Mouse (Mus musculus): ENCODE data around the gene Hace1. TPM values are rescaled to one million over a fixed set of nuclear protein-coding genes. Genes with fewer than 3 reads are reported as not detected.
"Not testable (repeated sequence)": the region's sequence is repeated elsewhere in the genome, so short reads cannot be mapped to it uniquely, and the experiment has no call there.

Hace1 gene
- 19.1 and 21.3 TPM in 2 replicates for polyA plus RNA-seq (2014; fragmentation: Nextera tagmentation; extraction: Ambion mirVana)

GRCm38 (mm10) chr10:45577731-45578297 lies at the start of gene Hace1:
TSS of gene Hace1 (plus strand) at chr10:45577829.
- Histone ChIP-seq H3K9me3 (ENCODE audit: control insufficient read depth, low read length) (no peaks in the 10 kb centered on the region), H3K9ac (ENCODE audit: low read depth, low read length) (peak within 1 kb of the TSS; percentile 65), H3K27ac (ENCODE audit: low read depth, low read length) (peak within 1 kb of the TSS; percentile 59), H3K4me3 (ENCODE audit: low read length) (peak within 1 kb of the TSS; percentile 55), H3K4me1 (ENCODE audit: control insufficient read depth, insufficient read depth, low read length) (no peaks in the 10 kb centered on the region), H3K4me2 (replicated peaks; ENCODE audit: low read depth, low read length) (peak within 1 kb of the TSS; percentile 54), H3K36me3 (ENCODE audit: control insufficient read depth, insufficient read depth, low read length) (no peaks in the 10 kb centered on the region), H3K27me3 (ENCODE audit: control insufficient read depth, insufficient read depth, low read length) (no peaks in the 10 kb centered on the region)
- WGBS: under 1% methylated on average over 50 of the region's 79 CpGs
- ATAC-seq (ENCODE audit: low FRiP score, low TSS enrichment): peak; percentile 97

- not testable (repeated sequence) for H3K36me3 ChIP-seq (ENCODE audit: control insufficient read depth, insufficient read depth, low read length)
Observed at GRCm38 (mm10) chr10:45537334-45537733, 40.3 kb upstream of the Hace1 start.

GRCm38 (mm10) chr10:45542726-45543125 lies 34.9 kb upstream of the Hace1 start:
- Histone ChIP-seq H3K27ac (ENCODE audit: low read depth, low read length) (no peak overlapping the region), H3K4me2 (replicated peaks; ENCODE audit: low read depth, low read length) (no peak overlapping the region), H3K36me3 (ENCODE audit: control insufficient read depth, insufficient read depth, low read length) (no peaks in the 10 kb centered on the region), H3K4me1 (ENCODE audit: control insufficient read depth, insufficient read depth, low read length) (no peaks in the 10 kb centered on the region), H3K9ac (ENCODE audit: low read depth, low read length) (no peak overlapping the region), H3K9me3 (ENCODE audit: control insufficient read depth, low read length) (no peaks in the 10 kb centered on the region), H3K27me3 (ENCODE audit: control insufficient read depth, insufficient read depth, low read length) (no peaks in the 10 kb centered on the region), H3K4me3 (ENCODE audit: low read length) (no peak overlapping the region)
- WGBS: 67% methylated on average over 2 of the region's 2 CpGs
- ATAC-seq (ENCODE audit: low FRiP score, low TSS enrichment): no peak

More at GRCm38 (mm10) chr10:45537334-45537733, 40.3 kb upstream of the Hace1 start:
- not testable (repeated sequence) for H3K4me3 ChIP-seq (ENCODE audit: low read length); ATAC-seq (ENCODE audit: low FRiP score, low TSS enrichment); H3K27ac ChIP-seq (ENCODE audit: low read depth, low read length); H3K27me3 ChIP-seq (ENCODE audit: control insufficient read depth, insufficient read depth, low read length); H3K4me2 ChIP-seq (replicated peaks; ENCODE audit: low read depth, low read length); H3K9me3 ChIP-seq (ENCODE audit: control insufficient read depth, low read length); H3K9ac ChIP-seq (ENCODE audit: low read depth, low read length); H3K4me1 ChIP-seq (ENCODE audit: control insufficient read depth, insufficient read depth, low read length)
- WGBS: 95% methylated on average over 16 of the region's 16 CpGs

GRCm38 (mm10) chr10:45546799-45547198 lies 30.8 kb upstream of the Hace1 start:
- Histone ChIP-seq H3K36me3 (ENCODE audit: control insufficient read depth, insufficient read depth, low read length) (no peaks in the 10 kb centered on the region), H3K4me3 (ENCODE audit: low read length) (no peak overlapping the region), H3K4me2 (replicated peaks; ENCODE audit: low read depth, low read length) (no peak overlapping the region), H3K4me1 (ENCODE audit: control insufficient read depth, insufficient read depth, low read length) (no peaks in the 10 kb centered on the region), H3K9ac (ENCODE audit: low read depth, low read length) (no peak overlapping the region), H3K27me3 (ENCODE audit: control insufficient read depth, insufficient read depth, low read length) (no peaks in the 10 kb centered on the region), H3K9me3 (ENCODE audit: control insufficient read depth, low read length) (peaks cover 9% of the 10 kb centered on the region; the same call in 1 of the 2 replicates), H3K27ac (ENCODE audit: low read depth, low read length) (no peak overlapping the region)
- ATAC-seq (ENCODE audit: low FRiP score, low TSS enrichment): peak; percentile 35; the same call in 1 of the 2 replicates
- WGBS: 50% methylated on average over 7 of the region's 7 CpGs

GRCm38 (mm10) chr10:45578298-45578821 lies 731 bp downstream of the Hace1 start:
- ATAC-seq (ENCODE audit: low FRiP score, low TSS enrichment): peak; percentile 87
- Histone ChIP-seq H3K27ac (ENCODE audit: low read depth, low read length) (peak overlapping the region; percentile 59), H3K27me3 (ENCODE audit: control insufficient read depth, insufficient read depth, low read length) (no peaks in the 10 kb centered on the region), H3K9me3 (ENCODE audit: control insufficient read depth, low read length) (no peaks in the 10 kb centered on the region), H3K36me3 (ENCODE audit: control insufficient read depth, insufficient read depth, low read length) (no peaks in the 10 kb centered on the region), H3K4me3 (ENCODE audit: low read length) (peak overlapping the region; percentile 55), H3K4me2 (replicated peaks; ENCODE audit: low read depth, low read length) (peak overlapping the region; percentile 54), H3K4me1 (ENCODE audit: control insufficient read depth, insufficient read depth, low read length) (no peaks in the 10 kb centered on the region), H3K9ac (ENCODE audit: low read depth, low read length) (peak overlapping the region; percentile 65)
- WGBS: 0% methylated on average over 23 of the region's 23 CpGs

- no peak overlapping the region for H3K4me3 ChIP-seq (ENCODE audit: low read length)
- no peak for ATAC-seq (ENCODE audit: low FRiP score, low TSS enrichment)
- WGBS: 81% methylated on average over 1 of the region's 1 CpGs
Observed at GRCm38 (mm10) chr10:45583310-45583709, 5.7 kb downstream of the Hace1 start.

GRCm38 (mm10) chr10:45583829-45584228 lies 6.2 kb downstream of the Hace1 start:
- no peak overlapping the region for H3K27ac ChIP-seq (ENCODE audit: low read depth, low read length)
- no peaks in the 10 kb centered on the region for H3K36me3 ChIP-seq (ENCODE audit: control insufficient read depth, insufficient read depth, low read length)
- no peak overlapping the region for H3K4me2 ChIP-seq (replicated peaks; ENCODE audit: low read depth, low read length)
- H3K27me3 ChIP-seq (ENCODE audit: control insufficient read depth, insufficient read depth, low read length): no peaks in the 10 kb centered on the region
- 96% methylated on average over 6 of the region's 6 CpGs for WGBS
- no peak overlapping the region for H3K4me3 ChIP-seq (ENCODE audit: low read length)
- no peak overlapping the region for H3K9ac ChIP-seq (ENCODE audit: low read depth, low read length)
- no peaks in the 10 kb centered on the region for H3K9me3 ChIP-seq (ENCODE audit: control insufficient read depth, low read length)
- ATAC-seq (ENCODE audit: low FRiP score, low TSS enrichment): no peak
- H3K4me1 ChIP-seq (ENCODE audit: control insufficient read depth, insufficient read depth, low read length): no peaks in the 10 kb centered on the region

More at GRCm38 (mm10) chr10:45583310-45583709, 5.7 kb downstream of the Hace1 start:
- Histone ChIP-seq H3K4me1 (ENCODE audit: control insufficient read depth, insufficient read depth, low read length) (no peaks in the 10 kb centered on the region), H3K27ac (ENCODE audit: low read depth, low read length) (no peak overlapping the region), H3K27me3 (ENCODE audit: control insufficient read depth, insufficient read depth, low read length) (no peaks in the 10 kb centered on the region), H3K9ac (ENCODE audit: low read depth, low read length) (no peak overlapping the region), H3K4me2 (replicated peaks; ENCODE audit: low read depth, low read length) (no peak overlapping the region), H3K9me3 (ENCODE audit: control insufficient read depth, low read length) (no peaks in the 10 kb centered on the region), H3K36me3 (ENCODE audit: control insufficient read depth, insufficient read depth, low read length) (no peaks in the 10 kb centered on the region)

- no peaks in the 10 kb centered on the region for H3K27me3 ChIP-seq (ENCODE audit: control insufficient read depth, insufficient read depth, low read length)
- WGBS: 93% methylated on average over 12 of the region's 12 CpGs
- no peak overlapping the region for H3K4me2 ChIP-seq (replicated peaks; ENCODE audit: low read depth, low read length)
- ATAC-seq (ENCODE audit: low FRiP score, low TSS enrichment): no peak
- no peaks in the 10 kb centered on the region for H3K4me1 ChIP-seq (ENCODE audit: control insufficient read depth, insufficient read depth, low read length)
- no peak overlapping the region for H3K9ac ChIP-seq (ENCODE audit: low read depth, low read length)
- H3K27ac ChIP-seq (ENCODE audit: low read depth, low read length): no peak overlapping the region
- no peak overlapping the region for H3K4me3 ChIP-seq (ENCODE audit: low read length)
- no peaks in the 10 kb centered on the region; the same call in 1 of the 2 replicates for H3K36me3 ChIP-seq (ENCODE audit: control insufficient read depth, insufficient read depth, low read length)
- no peaks in the 10 kb centered on the region for H3K9me3 ChIP-seq (ENCODE audit: control insufficient read depth, low read length)
Observed at GRCm38 (mm10) chr10:45584311-45585102, 6.9 kb downstream of the Hace1 start.

GRCm38 (mm10) chr10:45605853-45606252 lies 28.2 kb downstream of the Hace1 start:
- H3K4me1 ChIP-seq (ENCODE audit: control insufficient read depth, insufficient read depth, low read length): no peaks in the 10 kb centered on the region
- peaks cover 7% of the 10 kb centered on the region; the same call in 1 of the 2 replicates for H3K36me3 ChIP-seq (ENCODE audit: control insufficient read depth, insufficient read depth, low read length)
- WGBS: 72% methylated on average over 3 of the region's 3 CpGs
- H3K9ac ChIP-seq (ENCODE audit: low read depth, low read length): no peak overlapping the region
- ATAC-seq (ENCODE audit: low FRiP score, low TSS enrichment): no peak
- no peaks in the 10 kb centered on the region for H3K27me3 ChIP-seq (ENCODE audit: control insufficient read depth, insufficient read depth, low read length)
- H3K4me2 ChIP-seq (replicated peaks; ENCODE audit: low read depth, low read length): no peak overlapping the region
- H3K4me3 ChIP-seq (ENCODE audit: low read length): no peak overlapping the region
- no peak overlapping the region for H3K27ac ChIP-seq (ENCODE audit: low read depth, low read length)
- no peaks in the 10 kb centered on the region for H3K9me3 ChIP-seq (ENCODE audit: control insufficient read depth, low read length)

Data from kidney, embryonic 14.5 days (tissue).